Mouse (Mus musculus) granulocyte monocyte progenitor cell, adult 5-6 weeks (primary cell): ENCODE data around the gene Gm3095. TPM values are rescaled to one million over a fixed set of nuclear protein-coding genes. Genes with fewer than 3 reads are reported as not detected.
"Not testable (repeated sequence)": the region's sequence is repeated elsewhere in the genome, so short reads cannot be mapped to it uniquely, and the experiment has no call there.

Source experiments
- ATAC-seq: replicated peaks from 2 replicates; pipeline ENCODE4 v1.8.0; 2016; ENCODE audit warnings: mild to moderate bottlenecking, moderate TSS enrichment, inconsistent platforms; ENCODE audit not compliant: poor library complexity, severe bottlenecking
- total RNA-seq, 2 experiments: library from RNA; stranded (forward) in 1 of 2; stranded (reverse) in 1 of 2; fragments of 200-712, 200-1000 nt in 1 of 2; fragments of >200 nt in 1 of 2; fragmentation: Nextera tagmentation in 1 of 2; gene quantifications; 2 replicates each; pipeline ENCODE4 v1.2.3; 2014 to 2017

Gene Gm3095
- total RNA-seq (2014; fragmentation: Nextera tagmentation) (not detected in 2 replicates), total RNA-seq (2017) (not detected in 2 replicates)

DNA sequence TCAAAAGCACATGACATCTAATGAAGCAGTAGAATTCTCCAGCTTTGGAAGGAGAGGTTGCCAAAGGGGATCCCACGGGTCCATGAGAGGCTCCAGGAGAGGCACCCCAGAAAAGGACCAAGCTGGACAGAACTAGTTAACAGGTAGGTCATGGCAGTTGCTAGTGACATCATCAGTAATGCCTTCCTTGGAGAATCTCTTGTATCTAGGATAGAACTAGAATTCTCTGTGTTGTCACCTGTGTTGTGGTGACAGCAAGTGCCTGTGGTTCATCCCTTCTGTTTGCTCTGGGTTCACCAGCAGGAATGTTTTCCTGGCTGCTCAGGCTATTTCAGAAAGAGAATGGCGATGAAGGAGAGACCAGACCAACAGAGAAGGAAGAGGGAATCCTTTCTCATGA lies at the start of gene Gm3095:
Gm3095 (plus strand) TSS at position 301 of the 400 bp plus-strand sequence.
- not testable (repeated sequence) for ATAC-seq

DNA sequence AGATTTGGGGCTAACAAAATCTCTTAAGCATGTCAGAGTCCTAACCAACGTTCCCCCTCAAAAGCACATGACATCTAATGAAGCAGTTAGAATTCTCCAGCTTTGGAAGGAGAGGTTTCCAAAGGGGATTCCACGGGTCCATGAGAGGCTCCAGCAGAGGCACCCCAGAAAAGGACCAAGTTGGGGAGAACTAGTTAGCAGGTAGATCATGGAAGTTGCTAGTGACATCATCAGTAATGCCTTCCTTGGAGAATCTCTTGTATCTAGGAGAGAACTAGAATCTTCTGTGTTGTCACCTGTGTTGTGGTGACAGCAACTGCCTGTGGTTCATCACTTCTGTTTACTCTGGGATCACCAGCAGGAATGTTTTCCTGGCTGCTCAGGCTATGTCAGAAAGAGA lies 31.9 kb upstream of the Gm3095 start, which contains the start of gene Gm3029:
Gm3029 (plus strand) TSS at position 301 of the 400 bp plus-strand sequence.
- ATAC-seq = not testable (repeated sequence)

DNA sequence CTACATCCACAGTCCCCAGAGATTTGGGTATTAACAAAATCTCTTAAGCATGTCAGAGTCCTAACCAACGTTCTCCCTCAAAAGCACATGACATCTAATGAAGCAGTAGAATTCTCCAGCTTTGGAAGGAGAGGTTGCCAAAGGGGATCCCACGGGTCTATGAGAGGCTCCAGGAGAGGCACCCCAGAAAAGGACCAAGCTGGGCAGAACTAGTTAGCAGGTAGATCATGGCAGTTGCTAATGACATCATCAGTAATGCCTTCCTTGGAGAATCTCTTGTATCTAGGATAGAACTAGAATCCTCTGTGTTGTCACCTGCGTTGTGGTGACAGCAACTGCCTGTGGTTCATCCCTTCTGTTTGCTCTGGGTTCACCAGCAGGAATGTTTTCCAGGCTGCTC lies 34.7 kb downstream of the Gm3095 start, which contains the start of gene Gm3099:
Gm3099 (plus strand) TSS at position 301 of the 400 bp plus-strand sequence.
- not testable (repeated sequence) for ATAC-seq

Other genes with a start within 250 kb of the Gm3095 start
- not detected in 2 replicates for gene Gm3002, start 153.5 kb upstream of the Gm3095 start, total RNA-seq (2014; fragmentation: Nextera tagmentation)
- gene Gm3002, start 153.5 kb upstream of the Gm3095 start, total RNA-seq (2017) = not detected in 2 replicates
- gene Gm3033, start 117.3 kb upstream of the Gm3095 start, total RNA-seq (2014; fragmentation: Nextera tagmentation) = not detected in 2 replicates
- not detected in 2 replicates for gene Gm3033, start 117.3 kb upstream of the Gm3095 start, total RNA-seq (2017)
- gene Gm2916, start 79.4 kb upstream of the Gm3095 start, total RNA-seq (2014; fragmentation: Nextera tagmentation) = not detected in 2 replicates
- not detected in 2 replicates for gene Gm2916, start 79.4 kb upstream of the Gm3095 start, total RNA-seq (2017)
- not detected in 2 replicates for gene Gm3029, start 31.8 kb upstream of the Gm3095 start, total RNA-seq (2014; fragmentation: Nextera tagmentation)
- gene Gm3029, start 31.8 kb upstream of the Gm3095 start, total RNA-seq (2017) = not detected in 2 replicates
- not detected in 2 replicates for gene Gm3099, start 34.8 kb downstream of the Gm3095 start, total RNA-seq (2014; fragmentation: Nextera tagmentation)
- gene Gm3099, start 34.8 kb downstream of the Gm3095 start, total RNA-seq (2017) = not detected in 2 replicates
- gene Gm5796, start 60.4 kb downstream of the Gm3095 start, total RNA-seq (2014; fragmentation: Nextera tagmentation) = not detected in 2 replicates
- gene Gm5796, start 60.4 kb downstream of the Gm3095 start, total RNA-seq (2017) = not detected in 2 replicates
- not detected in 2 replicates for gene Gm3115, start 120.6 kb downstream of the Gm3095 start, total RNA-seq (2014; fragmentation: Nextera tagmentation)
- not detected in 2 replicates for gene Gm3115, start 120.6 kb downstream of the Gm3095 start, total RNA-seq (2017)
- not detected in 2 replicates for gene Gm8108, start 147.0 kb downstream of the Gm3095 start, total RNA-seq (2014; fragmentation: Nextera tagmentation)
- not detected in 2 replicates for gene Gm8108, start 147.0 kb downstream of the Gm3095 start, total RNA-seq (2017)
- gene Gm3127, start 201.5 kb downstream of the Gm3095 start, total RNA-seq (2014; fragmentation: Nextera tagmentation) = not detected in 2 replicates
- not detected in 2 replicates for gene Gm3127, start 201.5 kb downstream of the Gm3095 start, total RNA-seq (2017)
- gene Gm2974, start 219.0 kb downstream of the Gm3095 start, total RNA-seq (2014; fragmentation: Nextera tagmentation) = 4.8 TPM in 1 of 2 replicates, not detected in the other
- not detected in 2 replicates for gene Gm2974, start 219.0 kb downstream of the Gm3095 start, total RNA-seq (2017)